Mouse (Mus musculus): Measurements from ENCODE around the gene Tnxb. TPM values are rescaled to one million over a fixed set of nuclear protein-coding genes. Genes with fewer than 3 reads are reported as not detected.

Gene Tnxb
- not detected in 2 replicates for polyA plus RNA-seq (2012)

DNA sequence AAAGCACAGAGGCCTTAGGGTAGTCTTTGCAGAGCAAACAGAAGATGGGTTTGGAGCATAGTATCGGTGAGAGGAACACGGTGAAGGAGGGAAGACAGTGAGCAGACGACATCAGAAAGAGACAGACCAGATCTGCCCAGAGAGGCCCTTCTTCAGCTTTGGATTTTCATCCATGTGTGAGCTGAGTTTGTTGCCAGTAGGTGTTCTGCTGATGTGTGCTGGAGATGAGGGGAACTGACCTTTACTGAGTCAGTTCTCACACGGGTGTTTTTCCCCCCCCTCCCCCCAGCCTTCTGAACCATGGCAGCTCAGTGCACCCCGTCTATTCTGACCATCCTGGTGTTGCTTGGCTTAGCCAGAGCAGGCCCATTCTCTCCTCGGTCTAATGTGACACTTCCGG is at the start of gene Tnxb:
Gene Tnxb (plus strand): TSS at position 301 of the 400 bp plus-strand sequence.
- TF ChIP-seq GATA1 (IDR thresholded peaks at IDR 0.05; ENCODE audit: low read length) = no peak

DNA sequence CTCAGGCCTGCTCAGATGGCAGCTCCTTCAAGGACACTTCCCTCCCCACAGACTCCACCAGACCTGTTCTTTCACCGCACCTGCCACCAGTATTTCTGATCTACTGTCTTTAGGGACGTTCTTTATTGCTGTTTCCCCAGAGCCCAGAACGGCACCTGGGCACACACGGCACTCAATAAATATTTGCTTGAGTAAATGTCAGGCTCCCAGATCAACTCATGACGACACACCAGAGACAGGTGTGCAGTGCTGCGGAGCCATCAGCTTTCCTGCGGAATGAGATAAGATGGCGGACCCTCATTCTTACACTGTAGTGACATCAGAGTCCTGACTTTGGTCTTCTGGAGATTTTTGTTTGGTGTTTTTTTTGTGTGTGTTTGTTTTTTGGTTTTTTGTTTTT is 49.3 kb upstream of the Tnxb start:
- TF ChIP-seq GATA1 (IDR thresholded peaks at IDR 0.05; ENCODE audit: low read length) = no peak

- TF ChIP-seq GATA1 (IDR thresholded peaks at IDR 0.05; ENCODE audit: low read length) = no peak
Observed at GRCm38 (mm10) chr17:34623161-34623560, 47.2 kb upstream of the Tnxb start.

- no peak for TF ChIP-seq GATA1 (IDR thresholded peaks at IDR 0.05; ENCODE audit: low read length)
Observed at GRCm38 (mm10) chr17:34624981-34625380, 45.4 kb upstream of the Tnxb start.

- TF ChIP-seq GATA1 (IDR thresholded peaks at IDR 0.05; ENCODE audit: low read length) = no peak
Observed at GRCm38 (mm10) chr17:34626062-34626772, 44.1 kb upstream of the Tnxb start.

DNA sequence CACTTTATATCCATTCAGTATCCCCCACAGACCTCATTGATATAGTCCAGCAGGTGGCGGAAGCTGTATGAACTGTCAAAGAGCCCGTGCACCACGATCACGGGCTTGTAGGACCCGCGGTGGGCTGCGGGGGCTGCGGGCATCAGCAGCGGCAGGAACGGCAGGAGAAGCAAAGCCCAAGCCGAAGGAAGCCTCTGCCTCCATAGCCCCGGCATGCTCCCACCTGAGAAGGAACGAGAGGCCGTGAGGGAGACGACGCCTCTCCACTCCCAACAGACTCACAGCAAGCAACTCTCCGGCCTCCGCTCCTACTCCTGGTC is 43.6 kb upstream of the Tnxb start:
- no peak for TF ChIP-seq GATA1 (IDR thresholded peaks at IDR 0.05; ENCODE audit: low read length)

- no peak for TF ChIP-seq GATA1 (IDR thresholded peaks at IDR 0.05; ENCODE audit: low read length)
Observed at GRCm38 (mm10) chr17:34627093-34627942, 43.0 kb upstream of the Tnxb start.

- TF ChIP-seq GATA1 (IDR thresholded peaks at IDR 0.05; ENCODE audit: low read length) = no peak
Observed at GRCm38 (mm10) chr17:34627943-34628643, 42.2 kb upstream of the Tnxb start, which contains the start of gene Ppt2. Ppt2 (minus strand) TSS chr17:34628510.

GRCm38 (mm10) chr17:34628644-34628967 is 41.7 kb upstream of the Tnxb start:
- no peak for TF ChIP-seq GATA1 (IDR thresholded peaks at IDR 0.05; ENCODE audit: low read length)

GRCm38 (mm10) chr17:34629221-34629751 is 41.0 kb upstream of the Tnxb start, which contains the start of gene Prrt1:
Prrt1 (plus strand) TSS chr17:34629533.
- no peak for TF ChIP-seq GATA1 (IDR thresholded peaks at IDR 0.05; ENCODE audit: low read length)

DNA sequence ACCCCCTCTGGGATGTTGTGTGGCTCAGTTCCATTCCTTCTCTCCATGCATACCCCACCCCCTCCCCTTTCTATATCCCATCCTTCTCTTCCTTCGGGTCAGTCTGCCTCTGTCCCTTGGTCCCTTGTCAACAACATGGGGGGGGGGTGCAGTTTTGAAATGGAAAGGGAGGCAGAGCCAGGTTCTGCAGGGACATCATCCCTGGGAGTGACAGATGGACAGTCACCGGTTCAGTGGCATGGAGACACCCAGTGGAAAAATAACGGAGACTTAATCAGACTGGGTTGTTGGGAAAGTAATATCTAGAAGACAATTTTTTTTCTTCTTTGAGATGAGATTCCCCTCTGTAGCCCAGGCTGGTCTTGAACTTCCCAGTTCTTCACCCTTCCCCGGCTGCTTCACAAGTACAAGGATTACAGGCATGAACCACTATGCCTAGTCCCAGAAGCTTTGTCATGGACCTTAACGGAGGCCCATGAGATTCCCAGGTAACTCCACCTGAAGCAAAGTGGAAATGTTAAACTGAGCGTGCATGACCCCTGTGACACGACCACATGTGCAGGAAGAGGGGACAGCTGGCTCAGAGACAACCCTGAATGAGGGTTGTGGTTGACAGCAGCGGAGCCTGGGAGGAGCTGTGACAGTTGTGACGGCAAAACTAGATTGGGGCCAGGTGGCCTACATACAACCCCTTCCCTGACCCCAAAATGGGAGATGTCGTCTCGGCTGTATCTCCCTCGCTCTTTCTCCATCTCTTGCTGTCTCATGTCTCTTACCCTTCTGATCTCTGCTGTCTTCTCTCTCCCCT is 40.3 kb upstream of the Tnxb start:
- no peak for TF ChIP-seq GATA1 (IDR thresholded peaks at IDR 0.05; ENCODE audit: low read length)

DNA sequence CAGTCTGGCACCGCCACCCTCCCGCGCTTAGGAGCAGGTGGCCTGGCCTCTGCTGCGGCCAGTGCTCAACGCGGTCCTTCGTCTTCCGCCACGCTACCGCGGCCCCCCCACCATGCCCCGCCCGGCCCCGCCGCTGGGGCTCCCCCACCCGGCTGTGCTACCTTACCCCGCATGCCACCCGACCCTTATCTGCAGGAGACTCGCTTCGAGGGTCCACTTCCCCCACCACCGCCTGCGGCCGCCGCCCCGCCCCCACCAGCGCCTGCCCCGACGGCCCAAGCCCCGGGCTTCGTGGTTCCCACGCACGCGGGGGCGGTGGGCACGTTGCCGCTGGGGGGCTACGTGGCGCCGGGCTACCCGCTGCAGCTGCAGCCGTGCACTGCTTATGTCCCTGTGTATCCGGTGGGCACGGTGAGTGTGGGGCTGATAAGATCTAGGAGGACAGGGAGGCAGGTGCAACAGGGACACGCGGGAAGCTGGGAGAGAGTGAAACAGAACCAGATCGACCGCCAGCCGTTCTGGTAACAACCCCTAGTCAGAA is 39.5 kb upstream of the Tnxb start:
- TF ChIP-seq GATA1 (IDR thresholded peaks at IDR 0.05; ENCODE audit: low read length) = no peak

- no peak for TF ChIP-seq GATA1 (IDR thresholded peaks at IDR 0.05; ENCODE audit: low read length)
Observed at GRCm38 (mm10) chr17:34631647-34632046, 38.7 kb upstream of the Tnxb start.

- TF ChIP-seq GATA1 (IDR thresholded peaks at IDR 0.05; ENCODE audit: low read length) = no peak
Observed at GRCm38 (mm10) chr17:34632261-34632691, 38.1 kb upstream of the Tnxb start.

DNA sequence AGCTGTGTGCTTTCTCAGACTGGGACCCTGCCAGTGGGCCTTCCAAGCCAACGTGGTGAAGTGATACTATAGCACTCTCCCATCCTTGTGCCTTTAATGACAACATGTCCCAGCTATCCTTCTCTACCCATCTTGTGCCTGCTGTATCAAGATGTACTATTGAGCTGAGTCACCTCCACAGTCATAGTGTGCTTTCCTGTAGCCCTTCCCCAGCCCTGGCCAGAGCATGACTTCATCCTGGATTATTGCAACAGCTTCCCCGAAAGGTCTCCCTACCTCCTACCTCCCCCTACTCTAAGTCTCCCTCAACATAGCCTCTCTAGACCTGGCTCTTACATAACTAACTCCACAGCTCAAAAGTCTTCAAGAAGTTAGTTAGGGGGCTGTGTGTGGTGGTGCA is 34.7 kb upstream of the Tnxb start:
- no peak for TF ChIP-seq GATA1 (IDR thresholded peaks at IDR 0.05; ENCODE audit: low read length)

All from G1E-ER4 (cell line).